Mouse (Mus musculus): Measurements from ENCODE around the gene Ahdc1. TPM values are rescaled to one million over a fixed set of nuclear protein-coding genes. Genes with fewer than 3 reads are reported as not detected.

Gene Ahdc1
- polyA plus RNA-seq, 1 experiment from 2014 or later = 2.8 TPM

- no peak for TF ChIP-seq CTCF (IDR thresholded peaks at IDR 0.05; ENCODE audit: low read depth)
- TF ChIP-seq EP300 (optimal IDR thresholded peaks at IDR 0.05) = no peak
- WGBS = 77% methylated on average over 1 of the region's 1 CpGs
- no peak overlapping the region for H3K4me3 ChIP-seq (ENCODE audit: low read depth, low read length)
- H3K36me3 ChIP-seq (ENCODE audit: control insufficient read depth, insufficient read depth, low read length) = no peaks in the 10 kb centered on the region
- ATAC-seq (ENCODE audit: low FRiP score, low TSS enrichment) (no peak), DNase-seq (ENCODE audit: low spot score) (no peak)
- no peaks in the 10 kb centered on the region for H3K9me3 ChIP-seq (ENCODE audit: control insufficient read depth, low read length)
- no peaks in the 10 kb centered on the region for H3K27me3 ChIP-seq (ENCODE audit: control insufficient read depth, insufficient read depth, low read length)
- H3K27ac ChIP-seq (replicated peaks) = no peak overlapping the region
- H3K9ac ChIP-seq (ENCODE audit: low read length) = no peak overlapping the region
- H3K4me2 ChIP-seq (replicated peaks; ENCODE audit: low read depth) = no peak overlapping the region
- H3K4me1 ChIP-seq (replicated peaks; ENCODE audit: control insufficient read depth, insufficient read depth) = 0 out of 2 replicates have a peak, but pooled peaks cover 3% of the 10 kb centered on the region
Observed at GRCm38 (mm10) chr4:133035446-133035845, 24.4 kb downstream of the Ahdc1 start.

- H3K4me1 ChIP-seq (replicated peaks; ENCODE audit: control insufficient read depth, insufficient read depth) = 0 out of 2 replicates have a peak, but pooled peaks cover 3% of the 10 kb centered on the region
- DNase-seq (ENCODE audit: low spot score) (no peak), ATAC-seq (ENCODE audit: low FRiP score, low TSS enrichment) (no peak)
- 59% methylated on average over 3 of the region's 3 CpGs for WGBS
- no peak overlapping the region for H3K4me2 ChIP-seq (replicated peaks; ENCODE audit: low read depth)
- H3K36me3 ChIP-seq (ENCODE audit: control insufficient read depth, insufficient read depth, low read length) = no peaks in the 10 kb centered on the region
- no peak overlapping the region for H3K4me3 ChIP-seq (ENCODE audit: low read depth, low read length)
- H3K9ac ChIP-seq (ENCODE audit: low read length) = no peak overlapping the region
- no peak for TF ChIP-seq EP300 (optimal IDR thresholded peaks at IDR 0.05)
- TF ChIP-seq CTCF (IDR thresholded peaks at IDR 0.05; ENCODE audit: low read depth) = no peak
- H3K27ac ChIP-seq (replicated peaks) = no peak overlapping the region
- no peaks in the 10 kb centered on the region for H3K27me3 ChIP-seq (ENCODE audit: control insufficient read depth, insufficient read depth, low read length)
- no peaks in the 10 kb centered on the region for H3K9me3 ChIP-seq (ENCODE audit: control insufficient read depth, low read length)
Observed at GRCm38 (mm10) chr4:133035946-133036345, 24.9 kb downstream of the Ahdc1 start.

GRCm38 (mm10) chr4:133037293-133037692, 26.2 kb downstream of the Ahdc1 start:
- H3K27me3 ChIP-seq (ENCODE audit: control insufficient read depth, insufficient read depth, low read length) = no peaks in the 10 kb centered on the region
- ATAC-seq (ENCODE audit: low FRiP score, low TSS enrichment) = no peak
- TF ChIP-seq EP300 (optimal IDR thresholded peaks at IDR 0.05) (no peak), CTCF (IDR thresholded peaks at IDR 0.05; ENCODE audit: low read depth) (no peak)
- H3K36me3 ChIP-seq (ENCODE audit: control insufficient read depth, insufficient read depth, low read length) = no peaks in the 10 kb centered on the region
- DNase-seq (ENCODE audit: low spot score) = no peak
- H3K9ac ChIP-seq (ENCODE audit: low read length) = no peak overlapping the region
- H3K27ac ChIP-seq (replicated peaks) = no peak overlapping the region
- WGBS = 51% methylated on average over 9 of the region's 9 CpGs
- peaks cover 6% of the 10 kb centered on the region; the same call in 1 of the 2 replicates for H3K4me1 ChIP-seq (replicated peaks; ENCODE audit: control insufficient read depth, insufficient read depth)
- no peaks in the 10 kb centered on the region for H3K9me3 ChIP-seq (ENCODE audit: control insufficient read depth, low read length)
- H3K4me3 ChIP-seq (ENCODE audit: low read depth, low read length) = no peak overlapping the region
- no peak overlapping the region for H3K4me2 ChIP-seq (replicated peaks; ENCODE audit: low read depth)

- Histone ChIP-seq H3K36me3 (ENCODE audit: control insufficient read depth, insufficient read depth, low read length) (no peaks in the 10 kb centered on the region), H3K9ac (ENCODE audit: low read length) (no peak overlapping the region), H3K9me3 (ENCODE audit: control insufficient read depth, low read length) (no peaks in the 10 kb centered on the region), H3K4me2 (replicated peaks; ENCODE audit: low read depth) (peak overlapping the region; percentile 100; the same call in 1 of the 2 replicates), H3K4me1 (replicated peaks; ENCODE audit: control insufficient read depth, insufficient read depth) (peaks cover 10% of the 10 kb centered on the region), H3K27me3 (ENCODE audit: control insufficient read depth, insufficient read depth, low read length) (no peaks in the 10 kb centered on the region), H3K4me3 (ENCODE audit: low read depth, low read length) (no peak overlapping the region), H3K27ac (replicated peaks) (no peak overlapping the region)
- 43% methylated on average over 6 of the region's 6 CpGs for WGBS
- no peak for DNase-seq (ENCODE audit: low spot score)
- TF ChIP-seq EP300 (optimal IDR thresholded peaks at IDR 0.05) (no peak), CTCF (IDR thresholded peaks at IDR 0.05; ENCODE audit: low read depth) (no peak)
- ATAC-seq (ENCODE audit: low FRiP score, low TSS enrichment) = no peak
Observed at GRCm38 (mm10) chr4:133037798-133038197, 26.7 kb downstream of the Ahdc1 start.

GRCm38 (mm10) chr4:133038521-133039115, 27.6 kb downstream of the Ahdc1 start:
- no peaks in the 10 kb centered on the region for H3K36me3 ChIP-seq (ENCODE audit: control insufficient read depth, insufficient read depth, low read length)
- DNase-seq (ENCODE audit: low spot score) = peak; percentile 80
- no peaks in the 10 kb centered on the region for H3K27me3 ChIP-seq (ENCODE audit: control insufficient read depth, insufficient read depth, low read length)
- peak; percentile 75 for ATAC-seq (ENCODE audit: low FRiP score, low TSS enrichment)
- TF ChIP-seq CTCF (IDR thresholded peaks at IDR 0.05; ENCODE audit: low read depth) (no peak), EP300 (optimal IDR thresholded peaks at IDR 0.05) (no peak)
- H3K4me3 ChIP-seq (ENCODE audit: low read depth, low read length) = peak overlapping the region; percentile 60
- H3K27ac ChIP-seq (replicated peaks) = peak overlapping the region; percentile 86
- H3K4me1 ChIP-seq (replicated peaks; ENCODE audit: control insufficient read depth, insufficient read depth) = peaks cover 17% of the 10 kb centered on the region
- under 1% methylated on average over 38 of the region's 76 CpGs for WGBS
- H3K4me2 ChIP-seq (replicated peaks; ENCODE audit: low read depth) = peak overlapping the region; percentile 100
- H3K9me3 ChIP-seq (ENCODE audit: control insufficient read depth, low read length) = no peaks in the 10 kb centered on the region
- peak overlapping the region; percentile 75 for H3K9ac ChIP-seq (ENCODE audit: low read length)

- no peak for TF ChIP-seq CTCF (IDR thresholded peaks at IDR 0.05; ENCODE audit: low read depth)
- TF ChIP-seq EP300 (optimal IDR thresholded peaks at IDR 0.05) = no peak
- peak overlapping the region; percentile 86 for H3K27ac ChIP-seq (replicated peaks)
- ATAC-seq (ENCODE audit: low FRiP score, low TSS enrichment) (0 out of 2 replicates have a peak, but pooled peaks have one; percentile 2), DNase-seq (ENCODE audit: low spot score) (peak; percentile 48)
- no peaks in the 10 kb centered on the region for H3K36me3 ChIP-seq (ENCODE audit: control insufficient read depth, insufficient read depth, low read length)
- peak overlapping the region; percentile 60 for H3K4me3 ChIP-seq (ENCODE audit: low read depth, low read length)
- no peaks in the 10 kb centered on the region for H3K9me3 ChIP-seq (ENCODE audit: control insufficient read depth, low read length)
- peak overlapping the region; percentile 100 for H3K4me2 ChIP-seq (replicated peaks; ENCODE audit: low read depth)
- peak overlapping the region; percentile 75 for H3K9ac ChIP-seq (ENCODE audit: low read length)
- H3K4me1 ChIP-seq (replicated peaks; ENCODE audit: control insufficient read depth, insufficient read depth) = peaks cover 17% of the 10 kb centered on the region
- WGBS = 4% methylated on average over 50 of the region's 77 CpGs
- no peaks in the 10 kb centered on the region for H3K27me3 ChIP-seq (ENCODE audit: control insufficient read depth, insufficient read depth, low read length)
Observed at GRCm38 (mm10) chr4:133039116-133039819, 28.2 kb downstream of the Ahdc1 start.

Measured in stomach, postnatal 0 days (tissue).